Mouse (Mus musculus): Measurements from ENCODE around the gene Ntn5. TPM values are rescaled to one million over a fixed set of nuclear protein-coding genes. Genes with fewer than 3 reads are reported as not detected.

The Ntn5 gene
- polyA plus RNA-seq, 1 experiment: 0.10 TPM

GRCm38 (mm10) chr7:45730727-45731431, 47.1 kb downstream of the Ntn5 start:
- TF ChIP-seq CTCF (IDR thresholded peaks at IDR 0.05; ENCODE audit: borderline replicate concordance, insufficient read depth, low read depth, low read length): 0 out of 2 replicates have a peak, but pooled peaks have one; percentile 6
- TF ChIP-seq POLR2A (IDR thresholded peaks at IDR 0.05; ENCODE audit: borderline replicate concordance, insufficient read depth, low read length): no peak
- no peak overlapping the region for H3K4me3 ChIP-seq (replicated peaks; ENCODE audit: insufficient read depth, low read depth, low read length)
- no peaks in the 10 kb centered on the region for H3K27me3 ChIP-seq (ENCODE audit: control insufficient read depth, insufficient read depth, low read length)
- no peak overlapping the region for H3K27ac ChIP-seq (ENCODE audit: insufficient read depth, low read length)
- H3K4me1 ChIP-seq (ENCODE audit: control insufficient read depth, insufficient read depth, low read length): no peaks in the 10 kb centered on the region
- DNase-seq: peak in 1 of 2 experiments; percentile 16
- 26% methylated on average over 16 of the region's 16 CpGs for WGBS

- TF ChIP-seq CTCF (IDR thresholded peaks at IDR 0.05; ENCODE audit: borderline replicate concordance, insufficient read depth, low read depth, low read length) (no peak), POLR2A (IDR thresholded peaks at IDR 0.05; ENCODE audit: borderline replicate concordance, insufficient read depth, low read length) (no peak)
- WGBS: 61% methylated on average over 5 of the region's 5 CpGs
Measured at GRCm38 (mm10) chr7:45733477-45733876, 49.7 kb downstream of the Ntn5 start.

GRCm38 (mm10) chr7:45739162-45739763, 55.4 kb downstream of the Ntn5 start:
- DNase-seq: peak; percentile 80 to 82
- H3K27ac ChIP-seq (ENCODE audit: insufficient read depth, low read length): no peak overlapping the region
- no peaks in the 10 kb centered on the region for H3K4me1 ChIP-seq (ENCODE audit: control insufficient read depth, insufficient read depth, low read length)
- no peak overlapping the region for H3K4me3 ChIP-seq (replicated peaks; ENCODE audit: insufficient read depth, low read depth, low read length)
- TF ChIP-seq POLR2A (IDR thresholded peaks at IDR 0.05; ENCODE audit: borderline replicate concordance, insufficient read depth, low read length) (no peak), CTCF (IDR thresholded peaks at IDR 0.05; ENCODE audit: borderline replicate concordance, insufficient read depth, low read depth, low read length) (peak; percentile 79)
- H3K27me3 ChIP-seq (ENCODE audit: control insufficient read depth, insufficient read depth, low read length): no peaks in the 10 kb centered on the region
- WGBS: 6% methylated on average over 9 of the region's 9 CpGs

More at GRCm38 (mm10) chr7:45733477-45733876, 49.7 kb downstream of the Ntn5 start:
- DNase-seq: no peak
- Histone ChIP-seq H3K27me3 (ENCODE audit: control insufficient read depth, insufficient read depth, low read length) (no peaks in the 10 kb centered on the region), H3K4me3 (replicated peaks; ENCODE audit: insufficient read depth, low read depth, low read length) (no peak overlapping the region), H3K27ac (ENCODE audit: insufficient read depth, low read length) (no peak overlapping the region), H3K4me1 (ENCODE audit: control insufficient read depth, insufficient read depth, low read length) (no peaks in the 10 kb centered on the region)

- no peak for DNase-seq
- H3K4me3 ChIP-seq (replicated peaks; ENCODE audit: insufficient read depth, low read depth, low read length): no peak overlapping the region
- H3K27me3 ChIP-seq (ENCODE audit: control insufficient read depth, insufficient read depth, low read length): no peaks in the 10 kb centered on the region
- TF ChIP-seq POLR2A (IDR thresholded peaks at IDR 0.05; ENCODE audit: borderline replicate concordance, insufficient read depth, low read length) (no peak), CTCF (IDR thresholded peaks at IDR 0.05; ENCODE audit: borderline replicate concordance, insufficient read depth, low read depth, low read length) (no peak)
- H3K27ac ChIP-seq (ENCODE audit: insufficient read depth, low read length): no peak overlapping the region
- WGBS: 63% methylated on average over 10 of the region's 10 CpGs
- no peaks in the 10 kb centered on the region for H3K4me1 ChIP-seq (ENCODE audit: control insufficient read depth, insufficient read depth, low read length)
Measured at GRCm38 (mm10) chr7:45739820-45740219, 56.0 kb downstream of the Ntn5 start.

- Histone ChIP-seq H3K4me1 (ENCODE audit: control insufficient read depth, insufficient read depth, low read length) (no peaks in the 10 kb centered on the region), H3K4me3 (replicated peaks; ENCODE audit: insufficient read depth, low read depth, low read length) (no peak overlapping the region), H3K27ac (ENCODE audit: insufficient read depth, low read length) (no peak overlapping the region), H3K27me3 (ENCODE audit: control insufficient read depth, insufficient read depth, low read length) (no peaks in the 10 kb centered on the region)
- TF ChIP-seq CTCF (IDR thresholded peaks at IDR 0.05; ENCODE audit: borderline replicate concordance, insufficient read depth, low read depth, low read length) (no peak), POLR2A (IDR thresholded peaks at IDR 0.05; ENCODE audit: borderline replicate concordance, insufficient read depth, low read length) (no peak)
- no peak for DNase-seq
- 90% methylated on average over 12 of the region's 12 CpGs for WGBS
Measured at GRCm38 (mm10) chr7:45741308-45741707, 57.5 kb downstream of the Ntn5 start.

GRCm38 (mm10) chr7:45741777-45742176, 58.0 kb downstream of the Ntn5 start:
- no peaks in the 10 kb centered on the region for H3K27me3 ChIP-seq (ENCODE audit: control insufficient read depth, insufficient read depth, low read length)
- peak overlapping the region; percentile 32; the same call in 1 of the 2 replicates for H3K27ac ChIP-seq (ENCODE audit: insufficient read depth, low read length)
- DNase-seq: peak in 1 of 2 experiments; percentile 38
- WGBS: 44% methylated on average over 11 of the region's 11 CpGs
- peak overlapping the region; percentile 63 for H3K4me3 ChIP-seq (replicated peaks; ENCODE audit: insufficient read depth, low read depth, low read length)
- TF ChIP-seq POLR2A (IDR thresholded peaks at IDR 0.05; ENCODE audit: borderline replicate concordance, insufficient read depth, low read length) (no peak), CTCF (IDR thresholded peaks at IDR 0.05; ENCODE audit: borderline replicate concordance, insufficient read depth, low read depth, low read length) (no peak)
- no peaks in the 10 kb centered on the region for H3K4me1 ChIP-seq (ENCODE audit: control insufficient read depth, insufficient read depth, low read length)

GRCm38 (mm10) chr7:45742338-45742737, 58.5 kb downstream of the Ntn5 start:
- TF ChIP-seq CTCF (IDR thresholded peaks at IDR 0.05; ENCODE audit: borderline replicate concordance, insufficient read depth, low read depth, low read length) (peak; percentile 24; the same call in 1 of the 2 replicates), POLR2A (IDR thresholded peaks at IDR 0.05; ENCODE audit: borderline replicate concordance, insufficient read depth, low read length) (no peak)
- Histone ChIP-seq H3K4me1 (ENCODE audit: control insufficient read depth, insufficient read depth, low read length) (no peaks in the 10 kb centered on the region), H3K27ac (ENCODE audit: insufficient read depth, low read length) (peak overlapping the region; percentile 32; the same call in 1 of the 2 replicates), H3K4me3 (replicated peaks; ENCODE audit: insufficient read depth, low read depth, low read length) (peak overlapping the region; percentile 63), H3K27me3 (ENCODE audit: control insufficient read depth, insufficient read depth, low read length) (no peaks in the 10 kb centered on the region)
- WGBS: 14% methylated on average over 19 of the region's 19 CpGs
- peak; percentile 51 to 66 for DNase-seq

Other genes with a start within 250 kb of the Ntn5 start
- gene Gys1, start 249.2 kb upstream of the Ntn5 start, polyA plus RNA-seq (2012; rRNA removed): 24.4 and 24.8 TPM in 2 replicates
- gene Ruvbl2, start 245.9 kb upstream of the Ntn5 start, polyA plus RNA-seq (2012; rRNA removed): 56.8 TPM in 2 replicates
- 463 and 480 TPM in 2 replicates for gene Ftl1, start 224.1 kb upstream of the Ntn5 start, polyA plus RNA-seq (2012; rRNA removed)
- 102 and 103 TPM in 2 replicates for gene Bax, start 217.1 kb upstream of the Ntn5 start, polyA plus RNA-seq (2012; rRNA removed)
- 0.10 TPM in 1 of 2 replicates, not detected in the other for gene Tulp2, start 202.1 kb upstream of the Ntn5 start, polyA plus RNA-seq (2012; rRNA removed)
- gene Gm45808, start 197.2 kb upstream of the Ntn5 start, polyA plus RNA-seq (2012; rRNA removed): 0.33 TPM in 1 of 2 replicates, not detected in the other
- 4.7 and 5.6 TPM in 2 replicates for gene Dhdh, start 195.2 kb upstream of the Ntn5 start, polyA plus RNA-seq (2012; rRNA removed)
- gene Nucb1, start 173.6 kb upstream of the Ntn5 start, polyA plus RNA-seq (2012; rRNA removed): 136 and 150 TPM in 2 replicates
- gene Ppp1r15a, start 157.8 kb upstream of the Ntn5 start, polyA plus RNA-seq (2012; rRNA removed): 26.7 and 28.5 TPM in 2 replicates
- 1.2 and 1.3 TPM in 2 replicates for gene Plekha4, start 157.7 kb upstream of the Ntn5 start, polyA plus RNA-seq (2012; rRNA removed)
- gene Hsd17b14, start 129.1 kb upstream of the Ntn5 start, polyA plus RNA-seq (2012; rRNA removed): 1.3 and 1.9 TPM in 2 replicates
- gene Bcat2, start 113.9 kb upstream of the Ntn5 start, polyA plus RNA-seq (2012; rRNA removed): 21.1 and 24.2 TPM in 2 replicates
- not detected in 2 replicates for gene Fgf21, start 68.5 kb upstream of the Ntn5 start, polyA plus RNA-seq (2012; rRNA removed)
- gene Fut1, start 66.7 kb upstream of the Ntn5 start, polyA plus RNA-seq (2012; rRNA removed): 0.07 and 0.08 TPM in 2 replicates
- 0.08 and 0.18 TPM in 2 replicates for gene Izumo1, start 62.2 kb upstream of the Ntn5 start, polyA plus RNA-seq (2012; rRNA removed)
- 7.6 and 7.7 TPM in 2 replicates for gene Rasip1, start 56.5 kb upstream of the Ntn5 start, polyA plus RNA-seq (2012; rRNA removed)
- 7.1 and 9.8 TPM in 2 replicates for gene Mamstr, start 44.0 kb upstream of the Ntn5 start, polyA plus RNA-seq (2012; rRNA removed)
- 1.4 and 1.7 TPM in 2 replicates for gene Fut2, start 17.6 kb upstream of the Ntn5 start, polyA plus RNA-seq (2012; rRNA removed)
- gene Sec1, start 10.4 kb downstream of the Ntn5 start, polyA plus RNA-seq (2012; rRNA removed): 0.29 and 0.64 TPM in 2 replicates
- 164 and 166 TPM in 2 replicates for gene Car11, start 15.8 kb downstream of the Ntn5 start, polyA plus RNA-seq (2012; rRNA removed)
- gene Dbp, start 21.1 kb downstream of the Ntn5 start, polyA plus RNA-seq (2012; rRNA removed): 222 and 239 TPM in 2 replicates
- gene Rpl18, start 31.4 kb downstream of the Ntn5 start, polyA plus RNA-seq (2012; rRNA removed): 350 and 359 TPM in 2 replicates
- gene Sphk2, start 34.0 kb downstream of the Ntn5 start, polyA plus RNA-seq (2012; rRNA removed): 27.7 and 29.3 TPM in 2 replicates
- gene Fam83e, start 37.2 kb downstream of the Ntn5 start, polyA plus RNA-seq (2012; rRNA removed): 0.25 and 0.31 TPM in 2 replicates
- gene Spaca4, start 41.8 kb downstream of the Ntn5 start, polyA plus RNA-seq (2012; rRNA removed): not detected in 2 replicates
- gene Lmtk3, start 99.7 kb downstream of the Ntn5 start, polyA plus RNA-seq (2012; rRNA removed): 126 and 130 TPM in 2 replicates
- gene Sult2b1, start 100.6 kb downstream of the Ntn5 start, polyA plus RNA-seq (2012; rRNA removed): 10.6 and 10.8 TPM in 2 replicates
- 112 and 116 TPM in 2 replicates for gene Cyth2, start 130.6 kb downstream of the Ntn5 start, polyA plus RNA-seq (2012; rRNA removed)
- 6.0 and 7.3 TPM in 2 replicates for gene Kcnj14, start 140.8 kb downstream of the Ntn5 start, polyA plus RNA-seq (2012; rRNA removed)
- gene Grwd1, start 146.9 kb downstream of the Ntn5 start, polyA plus RNA-seq (2012; rRNA removed): 14.9 and 15.5 TPM in 2 replicates
- gene Kdelr1, start 188.8 kb downstream of the Ntn5 start, polyA plus RNA-seq (2012; rRNA removed): 99.9 and 106 TPM in 2 replicates
- gene Grin2d, start 194.4 kb downstream of the Ntn5 start, polyA plus RNA-seq (2012; rRNA removed): 14.9 and 16.4 TPM in 2 replicates
- not detected in 2 replicates for gene Syngr4, start 212.7 kb downstream of the Ntn5 start, polyA plus RNA-seq (2012; rRNA removed)
- gene Tmem143, start 212.9 kb downstream of the Ntn5 start, polyA plus RNA-seq (2012; rRNA removed): 42.0 and 46.5 TPM in 2 replicates
- 5.4 and 6.5 TPM in 2 replicates for gene Emp3, start 237.4 kb downstream of the Ntn5 start, polyA plus RNA-seq (2012; rRNA removed)
- 3.4 and 5.1 TPM in 2 replicates for gene Ccdc114, start 240.1 kb downstream of the Ntn5 start, polyA plus RNA-seq (2012; rRNA removed)

Measured in cerebellum, adult 2 months (tissue).